Mouse (Mus musculus) limb, embryonic 10.5 days (tissue): ENCODE measurements at regions not wholly inside any gene's neighbourhood (a gene's known extent, or its start where the extent isn't known, plus 50 kb on each side); places are given as distances from the start of the nearest gene placed in this dataset.

Source experiments
- DNase-seq: peaks from one replicate; pipeline ENCODE4 v3.0.0-alpha.2; 2017; ENCODE audit warnings: low spot score
- H3K27ac ChIP-seq: fragments of 300-500 bp; sonication (generic); 2 replicates; pipeline ENCODE4 v1.5.1; 2016; ENCODE audit warnings: mild to moderate bottlenecking
- H3K27me3 ChIP-seq: fragments of 300-500 bp; sonication (generic); 2 replicates; pipeline ENCODE4 v1.6.1; 2016; ENCODE audit warnings: low read depth, mild to moderate bottlenecking; ENCODE audit not compliant: poor library complexity, severe bottlenecking
- H3K36me3 ChIP-seq: fragments of 300-500 bp; sonication (generic); 2 replicates; pipeline ENCODE4 v1.6.1; 2016; ENCODE audit warnings: mild to moderate bottlenecking, moderate library complexity
- H3K4me1 ChIP-seq: fragments of 300-500 bp; sonication (generic); 2 replicates; pipeline ENCODE4 v1.6.1; 2016
- H3K4me3 ChIP-seq: fragments of 300-500 bp; sonication (generic); 2 replicates; pipeline ENCODE4 v1.5.1; 2016; ENCODE audit warnings: mild to moderate bottlenecking, moderate library complexity
- H3K9me3 ChIP-seq: fragments of 300-500 bp; sonication (generic); replicated peaks from 2 replicates; pipeline ENCODE4 v1.6.1; 2016; ENCODE audit warnings: mild to moderate bottlenecking
- WGBS: fragments of 180-500 bp; shearing (Covaris S2); methylation state at CpG from one replicate; pipeline ENCODE4 v1.1.7; 2016; 5-methylcytosine and 5-hydroxymethylcytosine counted together

DNA sequence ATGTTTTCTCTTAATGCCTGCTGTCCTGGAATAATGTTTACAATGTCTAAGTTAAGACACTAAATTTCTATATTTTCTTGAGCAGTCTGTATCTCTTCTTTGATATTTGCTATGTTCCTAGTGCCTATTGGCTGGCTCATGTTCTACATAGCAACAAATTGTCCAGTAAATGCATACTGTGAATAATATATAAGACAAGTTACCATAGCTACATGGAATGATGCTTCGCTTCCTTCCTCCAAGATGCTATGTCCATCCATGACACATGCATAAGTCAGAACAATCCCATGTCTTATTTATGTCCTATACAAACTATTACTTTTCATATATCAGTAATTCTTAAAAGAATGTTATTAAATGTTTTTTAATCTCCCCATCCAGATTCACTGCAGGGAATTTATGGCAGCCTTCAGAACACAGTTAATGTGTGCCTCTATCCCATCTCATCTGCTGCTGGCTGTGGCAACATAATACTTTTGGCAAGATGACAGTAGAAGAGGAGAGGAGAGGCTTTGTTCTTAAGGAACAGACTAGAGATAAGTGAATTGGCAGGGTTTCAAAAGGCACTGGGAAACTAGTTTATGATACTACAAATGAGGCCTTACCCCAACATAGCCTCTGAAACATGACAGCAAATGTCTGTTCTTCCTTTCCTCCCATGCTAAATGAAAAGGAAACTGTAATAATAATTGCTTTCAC lies 676.9 kb upstream of the 2610301B20Rik start:
- WGBS = 98% methylated on average over 1 of the region's 1 CpGs
- Histone ChIP-seq H3K27me3 (no peaks in the 10 kb centered on the region), H3K4me3 (no peak overlapping the region), H3K36me3 (no peaks in the 10 kb centered on the region), H3K9me3 (no peaks in the 10 kb centered on the region), H3K4me1 (peaks cover 17% of the 10 kb centered on the region), H3K27ac (no peak overlapping the region)
- DNase-seq = no peak

DNA sequence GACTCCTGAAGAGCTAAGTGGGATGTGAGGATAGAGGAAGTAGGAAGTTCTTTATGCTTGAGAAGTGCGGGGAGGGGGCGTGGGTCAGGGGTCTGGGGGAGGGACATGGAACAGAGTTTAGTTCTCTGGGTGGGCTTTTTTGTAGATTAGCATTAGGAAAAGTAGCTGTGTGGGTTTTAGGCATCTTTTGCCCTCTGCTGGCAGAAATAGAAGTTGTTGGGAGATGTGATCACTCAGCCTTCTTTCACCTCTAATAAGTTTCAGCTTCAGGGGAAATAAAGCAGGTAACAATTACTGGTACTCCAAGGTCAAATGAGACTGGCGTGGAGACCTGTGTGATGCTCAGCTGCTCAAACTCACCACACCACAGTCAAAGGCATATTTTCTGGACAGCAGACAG lies 672.5 kb upstream of the 2610301B20Rik start:
- no peak overlapping the region for H3K4me3 ChIP-seq
- no peaks in the 10 kb centered on the region for H3K27me3 ChIP-seq
- peaks cover 32% of the 10 kb centered on the region for H3K4me1 ChIP-seq
- H3K9me3 ChIP-seq = no peaks in the 10 kb centered on the region
- no peak overlapping the region for H3K27ac ChIP-seq
- DNase-seq = peak; percentile 48
- no peaks in the 10 kb centered on the region for H3K36me3 ChIP-seq
- WGBS = 39% methylated on average over 3 of the region's 3 CpGs

DNA sequence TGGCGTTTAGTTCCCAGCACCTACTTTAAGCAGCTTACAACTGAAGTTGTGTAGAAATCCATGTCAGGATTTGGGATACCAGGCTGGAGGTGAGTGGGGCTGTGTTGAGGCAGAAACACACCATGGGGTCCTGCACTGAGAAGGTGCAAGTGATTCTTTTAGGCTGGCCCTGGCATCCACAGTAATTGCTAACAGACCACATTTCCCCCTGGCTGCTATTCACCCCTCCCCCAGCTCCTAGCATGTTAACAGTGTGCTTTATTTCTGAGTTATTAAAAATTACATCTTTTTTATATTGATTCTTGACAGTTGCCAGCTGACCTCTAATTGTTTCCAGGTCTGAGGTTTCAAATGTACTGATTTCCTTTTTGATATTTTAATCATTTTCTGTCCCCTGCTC lies 670.1 kb upstream of the 2610301B20Rik start:
- Histone ChIP-seq H3K4me1 (peaks cover 35% of the 10 kb centered on the region), H3K9me3 (no peaks in the 10 kb centered on the region), H3K4me3 (no peak overlapping the region), H3K27me3 (no peaks in the 10 kb centered on the region), H3K36me3 (no peaks in the 10 kb centered on the region), H3K27ac (peak overlapping the region; percentile 19; the same call in 1 of the 2 replicates)
- DNase-seq = peak; percentile 45
- WGBS = 90% methylated on average over 1 of the region's 1 CpGs

DNA sequence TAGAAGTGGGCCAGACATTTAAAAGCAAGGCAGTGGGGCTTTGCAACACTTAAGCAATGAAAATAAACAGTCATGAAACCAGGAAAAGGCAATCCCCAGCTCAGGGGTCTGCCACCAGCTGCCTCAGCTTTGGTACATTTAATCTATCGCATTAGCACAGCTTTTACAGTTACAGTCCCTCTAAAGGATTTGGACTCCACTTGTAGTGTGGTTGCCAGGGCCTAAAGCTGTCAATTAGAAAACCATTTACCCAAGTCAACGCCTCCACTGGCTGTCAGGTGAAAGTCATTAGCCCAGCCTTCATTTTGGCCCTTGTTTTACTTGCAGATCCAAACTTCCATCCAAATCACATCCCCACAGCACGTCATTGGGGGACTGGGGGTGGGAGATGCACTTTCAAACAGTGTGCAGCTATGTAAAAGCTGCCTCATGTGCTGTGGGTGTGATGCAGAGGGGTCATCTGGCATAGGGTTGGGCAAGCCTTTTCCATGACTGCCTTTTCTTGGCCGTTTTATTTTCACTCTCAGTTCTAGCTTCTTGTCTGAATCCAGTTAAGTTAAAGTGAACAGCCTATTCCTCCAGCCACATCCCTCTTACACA lies 664.9 kb upstream of the 2610301B20Rik start:
- no peak for DNase-seq
- 58% methylated on average over 4 of the region's 4 CpGs for WGBS
- Histone ChIP-seq H3K27ac (no peak overlapping the region), H3K4me1 (peaks cover 16% of the 10 kb centered on the region), H3K9me3 (no peaks in the 10 kb centered on the region), H3K27me3 (no peaks in the 10 kb centered on the region), H3K4me3 (no peak overlapping the region), H3K36me3 (no peaks in the 10 kb centered on the region)

DNA sequence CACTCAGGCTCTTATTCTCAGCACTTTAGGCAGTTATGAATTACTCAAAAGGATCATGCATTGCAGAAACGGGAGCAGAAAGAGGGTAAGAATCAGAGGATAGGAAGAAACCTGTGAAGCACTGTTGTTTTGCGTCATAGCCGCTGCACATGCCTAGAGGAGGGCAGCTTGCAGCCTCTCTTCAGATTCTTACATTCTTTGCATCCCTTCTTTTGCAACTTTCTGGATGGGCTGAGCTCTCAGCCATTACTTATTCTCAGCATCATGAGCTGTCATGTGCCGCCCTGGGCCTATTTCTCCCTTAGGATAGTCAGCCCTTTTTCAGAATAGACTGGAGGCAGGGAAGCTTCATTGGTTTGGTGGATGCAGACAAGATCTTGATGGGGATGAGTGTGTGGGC lies 663.0 kb upstream of the 2610301B20Rik start:
- no peaks in the 10 kb centered on the region for H3K9me3 ChIP-seq
- WGBS = 93% methylated on average over 4 of the region's 4 CpGs
- H3K4me1 ChIP-seq = peaks cover 10% of the 10 kb centered on the region
- no peak overlapping the region for H3K4me3 ChIP-seq
- H3K36me3 ChIP-seq = no peaks in the 10 kb centered on the region
- H3K27me3 ChIP-seq = no peaks in the 10 kb centered on the region
- H3K27ac ChIP-seq = no peak overlapping the region
- no peak for DNase-seq

DNA sequence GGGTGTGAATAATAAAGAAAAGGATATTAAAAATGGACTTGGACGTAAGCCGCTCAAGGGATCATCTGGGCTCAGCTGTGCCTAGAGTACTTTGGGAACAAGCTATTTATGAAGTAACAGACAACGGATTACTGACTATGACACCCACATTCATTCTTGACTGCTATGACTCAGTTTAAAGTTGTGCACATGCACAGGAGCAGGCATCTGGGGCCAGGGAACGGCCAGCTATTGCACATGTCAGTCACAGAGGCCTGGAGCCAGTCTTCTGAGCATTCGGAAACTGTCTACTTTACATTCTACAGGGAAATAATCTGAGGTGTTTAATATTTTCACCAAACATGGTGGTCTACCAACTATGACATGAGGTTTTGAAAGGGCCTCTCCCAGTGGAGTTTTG lies 639.0 kb upstream of the 2610301B20Rik start:
- Histone ChIP-seq H3K27me3 (no peaks in the 10 kb centered on the region), H3K4me3 (no peak overlapping the region), H3K9me3 (no peaks in the 10 kb centered on the region), H3K4me1 (no peaks in the 10 kb centered on the region), H3K27ac (no peak overlapping the region), H3K36me3 (no peaks in the 10 kb centered on the region)
- no peak for DNase-seq
- WGBS = 90% methylated on average over 5 of the region's 5 CpGs

DNA sequence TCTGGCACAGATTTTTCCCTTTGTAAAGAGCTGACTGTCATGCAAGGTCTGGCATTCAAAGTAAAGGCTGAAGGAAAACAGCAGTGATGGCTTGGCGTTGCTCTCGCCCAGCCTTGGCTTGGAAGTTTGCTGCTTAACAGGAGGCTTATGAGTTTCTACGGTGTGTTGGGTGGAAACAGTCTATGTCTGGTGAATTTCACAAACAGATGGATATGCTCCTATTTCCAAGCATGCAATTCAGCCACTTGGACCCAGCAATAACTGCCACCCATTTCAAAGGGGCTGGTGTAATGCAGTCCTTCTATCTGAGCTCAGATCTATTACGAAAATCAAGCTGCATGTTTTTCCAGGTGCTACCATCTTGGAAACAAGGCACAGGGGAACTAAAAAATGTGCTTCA lies 632.2 kb upstream of the 2610301B20Rik start:
- 93% methylated on average over 4 of the region's 4 CpGs for WGBS
- Histone ChIP-seq H3K4me3 (no peak overlapping the region), H3K36me3 (no peaks in the 10 kb centered on the region), H3K4me1 (no peaks in the 10 kb centered on the region), H3K27ac (no peak overlapping the region), H3K27me3 (no peaks in the 10 kb centered on the region), H3K9me3 (no peaks in the 10 kb centered on the region)
- DNase-seq = no peak

DNA sequence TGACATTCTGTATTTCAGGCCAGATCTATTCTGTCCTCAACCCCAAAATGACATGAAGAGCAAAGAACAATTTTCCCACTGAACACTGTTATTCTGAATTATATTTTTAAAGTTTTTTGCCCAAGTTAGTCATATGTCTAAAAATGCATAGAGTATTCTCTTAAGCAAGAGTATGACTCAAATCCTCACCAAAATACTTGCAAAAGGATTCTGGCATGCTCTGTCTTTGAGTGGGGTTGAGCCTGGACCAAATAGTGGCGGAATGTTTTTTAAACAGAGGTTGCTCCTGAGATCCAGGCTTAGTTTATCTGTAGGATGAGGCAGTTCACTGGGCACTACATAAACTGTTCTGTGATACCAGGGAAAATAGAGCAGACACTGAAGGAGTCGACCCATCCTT lies 631.4 kb upstream of the 2610301B20Rik start:
- no peaks in the 10 kb centered on the region for H3K9me3 ChIP-seq
- 84% methylated on average over 2 of the region's 2 CpGs for WGBS

DNA sequence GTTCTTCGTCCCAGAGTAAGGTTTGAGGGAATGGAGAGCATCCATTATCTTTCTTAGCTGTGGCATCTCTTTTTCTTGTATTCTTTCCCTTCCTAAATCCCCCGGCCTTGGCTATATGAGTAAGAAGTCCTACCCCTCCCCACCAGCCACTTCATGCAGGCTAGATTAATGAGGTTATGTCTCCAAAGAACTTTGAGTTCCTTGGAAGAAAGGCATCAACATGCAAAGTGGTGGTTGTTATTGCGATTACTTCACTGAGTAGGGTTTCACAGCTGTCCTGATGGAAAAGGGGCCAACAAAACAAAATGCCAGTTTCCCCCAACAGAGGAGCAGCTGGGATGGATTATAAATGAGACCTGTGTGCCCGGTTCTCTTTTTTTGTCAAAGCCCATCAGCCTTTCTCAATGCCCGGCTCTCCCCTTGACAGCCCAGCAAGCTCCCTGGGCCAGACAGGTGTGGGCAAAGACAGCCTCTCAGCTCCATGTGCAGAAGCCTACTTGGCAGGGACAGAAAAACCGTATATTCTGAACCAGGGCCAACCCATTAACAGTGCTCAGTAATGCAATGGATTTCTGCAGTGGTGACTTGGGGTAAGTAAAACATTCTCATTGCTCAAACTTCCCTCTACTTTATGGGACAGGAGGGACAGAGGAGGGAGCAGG lies 620.1 kb upstream of the 2610301B20Rik start:
- Histone ChIP-seq H3K9me3 (no peaks in the 10 kb centered on the region), H3K27me3 (no peaks in the 10 kb centered on the region), H3K27ac (no peak overlapping the region), H3K4me3 (no peak overlapping the region), H3K36me3 (no peaks in the 10 kb centered on the region), H3K4me1 (no peaks in the 10 kb centered on the region)
- WGBS = 81% methylated on average over 6 of the region's 6 CpGs
- no peak for DNase-seq

More for the DNA sequence above, 631.4 kb upstream of the 2610301B20Rik start:
- no peak overlapping the region for H3K4me3 ChIP-seq
- no peak for DNase-seq
- no peaks in the 10 kb centered on the region for H3K36me3 ChIP-seq
- no peaks in the 10 kb centered on the region for H3K27me3 ChIP-seq
- H3K4me1 ChIP-seq = no peaks in the 10 kb centered on the region
- no peak overlapping the region for H3K27ac ChIP-seq

DNA sequence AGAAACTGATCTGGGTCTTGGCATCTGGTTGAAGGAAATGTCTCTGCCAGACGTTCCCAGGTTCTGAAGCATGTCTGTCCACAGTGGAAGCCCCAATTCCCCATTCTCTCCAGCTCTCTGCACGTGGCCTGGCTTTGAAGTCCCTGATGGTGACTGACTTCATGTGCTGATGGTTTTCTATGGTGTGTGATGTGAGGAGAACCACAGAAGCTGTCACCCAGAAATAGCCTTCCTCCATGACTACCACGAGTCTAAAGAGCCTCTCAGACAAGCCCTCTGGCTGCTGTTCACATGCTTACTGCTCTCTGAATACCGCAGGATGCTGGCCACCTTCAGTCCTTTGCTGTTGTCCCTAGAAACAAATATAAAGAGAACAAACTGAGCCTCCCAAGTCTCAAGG lies 616.8 kb upstream of the 2610301B20Rik start:
- no peaks in the 10 kb centered on the region for H3K36me3 ChIP-seq
- H3K9me3 ChIP-seq = no peaks in the 10 kb centered on the region
- DNase-seq = no peak
- no peak overlapping the region for H3K4me3 ChIP-seq
- no peaks in the 10 kb centered on the region for H3K4me1 ChIP-seq
- H3K27ac ChIP-seq = no peak overlapping the region
- no peaks in the 10 kb centered on the region for H3K27me3 ChIP-seq
- WGBS = 62% methylated on average over 4 of the region's 4 CpGs

DNA sequence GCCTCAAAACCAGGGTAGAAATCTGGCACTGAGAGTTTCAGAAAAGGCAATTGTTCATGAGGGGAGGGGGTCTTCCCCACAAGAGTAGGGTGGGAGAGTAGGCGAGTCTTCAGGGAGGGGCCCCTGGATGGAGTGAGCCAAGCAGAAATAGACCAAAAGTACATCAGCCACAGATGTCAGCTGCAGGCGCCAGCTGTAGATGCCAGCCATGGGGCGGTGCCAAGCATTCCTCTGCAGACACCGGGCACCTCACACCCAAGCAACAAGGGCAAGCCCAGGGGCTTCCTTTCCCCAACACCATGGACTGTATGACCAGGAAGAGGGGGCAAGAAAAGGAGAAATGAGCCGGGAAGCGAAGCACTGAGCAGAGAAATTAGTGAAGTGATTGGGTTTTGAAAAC lies 613.9 kb upstream of the 2610301B20Rik start:
- 89% methylated on average over 6 of the region's 6 CpGs for WGBS
- Histone ChIP-seq H3K27ac (no peak overlapping the region), H3K4me3 (no peak overlapping the region), H3K4me1 (no peaks in the 10 kb centered on the region), H3K9me3 (no peaks in the 10 kb centered on the region), H3K27me3 (no peaks in the 10 kb centered on the region), H3K36me3 (no peaks in the 10 kb centered on the region)
- no peak for DNase-seq

DNA sequence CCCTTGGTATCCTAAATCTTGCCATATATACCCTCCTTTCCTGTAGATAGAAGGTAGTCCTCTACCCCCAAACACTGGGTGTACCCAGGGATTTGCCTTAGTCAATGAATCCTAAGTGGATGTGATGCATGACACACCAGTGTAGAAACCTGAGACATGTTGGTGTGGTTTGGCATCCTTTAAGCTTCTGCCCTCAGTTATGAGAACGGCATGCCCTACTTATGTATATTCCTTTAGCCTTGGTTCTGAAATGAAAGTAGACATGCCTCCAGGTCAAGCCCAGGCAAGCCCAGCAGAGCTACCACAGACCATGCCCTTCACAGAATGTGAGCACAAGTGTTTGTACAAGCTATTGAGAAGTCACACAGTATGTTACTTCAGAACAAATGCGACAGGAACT lies 608.4 kb upstream of the 2610301B20Rik start:
- Histone ChIP-seq H3K36me3 (no peaks in the 10 kb centered on the region), H3K27me3 (no peaks in the 10 kb centered on the region), H3K4me1 (peaks cover 10% of the 10 kb centered on the region), H3K9me3 (no peaks in the 10 kb centered on the region), H3K4me3 (no peak overlapping the region), H3K27ac (no peak overlapping the region)
- WGBS = 64% methylated on average over 2 of the region's 2 CpGs
- DNase-seq = no peak

DNA sequence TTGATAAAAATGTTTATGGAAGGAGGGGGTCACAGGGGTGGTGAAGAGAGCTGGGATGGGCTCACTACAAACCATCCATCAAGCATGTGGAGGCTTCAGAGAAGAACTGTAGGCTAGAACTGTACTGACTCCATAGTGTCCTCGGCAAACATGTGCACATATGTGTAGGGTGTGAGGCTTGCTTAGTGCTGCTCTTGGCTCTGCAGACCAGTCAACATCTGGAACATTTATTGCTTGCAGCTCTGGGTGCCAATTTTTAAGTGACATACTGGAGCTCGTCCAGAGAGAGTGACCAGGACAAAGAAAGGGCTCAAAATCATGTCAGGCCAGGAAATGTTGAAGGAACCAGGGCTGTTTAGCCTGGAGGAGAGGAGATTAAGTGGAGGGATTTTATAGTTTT lies 588.7 kb upstream of the 2610301B20Rik start:
- 57% methylated on average over 2 of the region's 2 CpGs for WGBS
- Histone ChIP-seq H3K4me1 (peaks cover 4% of the 10 kb centered on the region; the same call in 1 of the 2 replicates), H3K27me3 (no peaks in the 10 kb centered on the region), H3K4me3 (no peak overlapping the region), H3K27ac (no peak overlapping the region), H3K9me3 (no peaks in the 10 kb centered on the region), H3K36me3 (no peaks in the 10 kb centered on the region)
- DNase-seq = no peak
